Mouse (Mus musculus): ENCODE measurements around the gene Epop.

Epop gene

DNA sequence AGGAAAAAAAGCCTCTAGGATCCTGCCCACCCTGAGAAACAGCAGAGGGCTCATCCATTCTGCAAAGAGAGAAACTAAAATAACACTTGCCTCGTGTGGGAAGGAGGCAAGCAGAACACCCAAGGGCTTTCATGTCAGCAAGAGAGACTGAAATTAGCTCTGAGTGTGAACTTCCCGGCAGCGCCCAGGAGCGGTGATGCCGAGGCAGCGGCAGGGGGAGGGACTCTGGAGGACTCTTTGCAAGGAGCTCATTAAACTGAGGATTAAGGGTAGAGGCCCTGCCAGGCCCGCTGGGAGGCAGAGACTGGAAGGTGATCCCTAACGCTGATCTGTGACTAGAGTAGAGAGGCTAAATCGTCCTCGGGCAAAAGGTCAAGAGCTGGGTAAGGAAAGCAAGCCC lies 40.3 kb downstream of the Epop start:
- DNase-seq: no peak

DNA sequence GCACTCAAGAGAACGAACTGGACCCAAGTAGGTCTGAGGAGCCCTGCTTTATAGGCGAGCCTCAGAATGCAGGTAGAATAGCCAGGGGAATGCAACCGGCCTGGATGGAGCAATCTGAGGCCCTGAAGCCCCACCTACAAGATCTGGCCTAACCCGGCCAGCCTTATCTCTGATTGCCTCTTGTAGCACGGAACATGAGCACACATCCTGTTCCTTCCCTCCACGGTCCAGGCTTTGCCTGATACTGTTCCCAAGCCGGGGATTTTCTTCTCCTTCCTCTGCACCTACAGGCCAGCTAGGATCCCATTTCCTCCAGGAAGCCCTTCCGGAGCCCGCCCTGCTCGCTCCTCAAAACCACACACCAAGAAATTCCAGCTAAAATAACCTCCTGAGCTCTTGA lies 43.6 kb downstream of the Epop start:
- DNase-seq: no peak

DNA sequence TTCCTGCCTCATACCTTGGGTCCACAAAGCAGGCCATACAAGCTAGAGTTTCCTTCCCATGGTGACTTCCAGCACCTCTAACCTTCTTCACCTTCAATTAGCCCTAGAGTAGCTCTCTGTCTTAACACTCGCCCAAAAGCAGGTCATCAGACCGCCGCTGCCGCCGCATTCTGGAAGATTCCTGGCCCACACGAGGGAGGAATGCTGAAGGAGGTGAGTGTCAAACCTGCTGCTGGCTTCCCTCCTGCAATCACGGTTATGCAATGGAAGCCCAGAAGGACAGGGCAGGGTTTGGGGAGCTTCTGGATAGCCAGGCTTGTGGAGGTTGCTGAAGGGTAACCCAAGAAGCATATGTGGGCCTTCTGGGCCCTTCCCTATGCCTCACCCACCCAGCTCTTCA lies 45.0 kb downstream of the Epop start:
- DNase-seq: no peak

DNA sequence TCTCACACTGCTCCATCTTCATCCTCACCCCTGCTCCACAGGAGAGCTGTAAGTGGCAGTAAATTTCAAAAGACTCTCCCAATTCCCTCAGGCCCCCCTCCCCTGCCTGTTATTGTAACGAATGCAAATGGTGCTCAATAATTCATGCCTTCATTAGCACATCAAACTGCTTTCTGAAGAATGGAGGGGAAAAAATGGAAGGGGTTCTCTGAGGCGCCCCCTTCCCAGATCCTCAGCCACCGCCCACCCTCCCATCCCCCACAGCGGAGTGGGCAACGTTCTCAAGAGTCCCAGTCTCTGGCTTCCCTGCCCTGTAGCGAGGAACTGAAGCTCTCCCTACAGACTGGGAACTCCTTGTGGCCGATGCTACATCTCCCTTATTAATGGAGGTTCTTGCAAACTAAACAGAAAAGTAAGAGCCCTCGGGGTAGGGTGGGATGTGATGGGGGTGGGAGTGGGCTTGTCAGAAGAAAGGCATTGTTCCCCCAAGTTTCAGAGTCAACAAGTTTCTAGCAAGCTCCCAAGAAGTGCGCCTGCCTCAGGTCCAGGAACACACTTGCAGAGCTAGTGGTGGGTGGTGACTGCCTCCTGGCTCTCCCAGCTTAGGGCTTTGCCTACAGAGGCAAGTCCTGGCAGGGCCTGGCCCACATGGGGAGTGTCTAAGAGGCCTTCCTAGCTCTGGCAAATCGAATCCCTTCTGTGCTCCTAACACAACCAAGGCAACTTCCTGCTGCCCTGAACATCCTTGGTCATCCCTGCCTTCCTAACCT lies 50.2 kb downstream of the Epop start:
- peak in 1 of 2 experiments; percentile 28 for DNase-seq

DNA sequence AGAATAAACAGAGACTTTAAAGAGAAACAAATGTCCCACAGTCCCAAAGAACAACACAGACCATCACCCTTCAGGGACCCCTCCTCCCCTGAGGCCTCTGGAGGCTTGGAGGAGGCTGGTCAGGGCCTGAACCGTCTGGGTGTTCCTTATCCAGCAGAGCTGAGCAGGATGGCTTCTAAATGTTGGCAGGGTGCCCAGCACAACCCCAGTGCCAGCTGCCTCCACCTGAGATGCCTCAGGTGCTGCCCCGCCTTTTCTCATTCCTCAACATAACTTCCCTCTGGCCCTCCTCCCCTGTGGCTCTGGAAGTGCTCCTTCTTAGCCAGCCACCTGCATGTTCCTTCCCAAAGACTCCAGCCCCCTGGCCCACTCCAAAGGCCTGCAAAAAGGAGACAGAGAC lies 51.2 kb downstream of the Epop start:
- peak; percentile 32 to 43 for DNase-seq
